Mouse (Mus musculus) ES-E14 (cell line): ENCODE measurements around the gene Olfr315. TPM values are rescaled to one million over a fixed set of nuclear protein-coding genes. Genes with fewer than 3 reads are reported as not detected.
"Not testable (repeated sequence)": the region's sequence is repeated elsewhere in the genome, so short reads cannot be mapped to it uniquely, and the experiment has no call there.

Experiments
- DNase-seq: peaks from one replicate; pipeline ENCODE4 v3.0.0-alpha.2; 2013; ENCODE audit warnings: low read depth, low spot score
- H3K27ac ChIP-seq: 2 replicates; pipeline ENCODE4 v1.5.1; 2012; ENCODE audit warnings: low read depth, mild to moderate bottlenecking, low read length, moderate library complexity, mixed read lengths; ENCODE audit not compliant: poor library complexity, insufficient read depth, severe bottlenecking
- H3K36me3 ChIP-seq: 2 replicates; pipeline ENCODE4 v1.6.1; 2012; ENCODE audit warnings: mild to moderate bottlenecking, low read length, moderate library complexity, mixed read lengths; ENCODE audit not compliant: control insufficient read depth, poor library complexity, insufficient read depth, severe bottlenecking
- H3K4me1 ChIP-seq, 2 experiments: fragments of 150-350 bp in 1 of 2; sonication (generic) in 1 of 2; 2 replicates each; pipeline ENCODE4 v1.6.1; 2012; ENCODE audit warnings: low read length in 2 of 2, mild to moderate bottlenecking in 1 of 2, mixed read lengths in 1 of 2; ENCODE audit not compliant: control insufficient read depth in 2 of 2, insufficient read depth in 2 of 2, poor library complexity in 1 of 2
- H3K4me3 ChIP-seq, 2 experiments: fragments of 150-350 bp in 1 of 2; sonication (generic) in 1 of 2; 2 replicates each; pipeline ENCODE4 v1.5.1; 2012; ENCODE audit warnings: low read length in 2 of 2, low read depth in 1 of 2, mild to moderate bottlenecking in 1 of 2, mixed read lengths in 1 of 2; ENCODE audit not compliant: insufficient read depth in 1 of 2, poor library complexity in 1 of 2, severe bottlenecking in 1 of 2
- H3K9ac ChIP-seq: 2 replicates; pipeline ENCODE4 v1.6.1; 2012; ENCODE audit warnings: low read depth, mild to moderate bottlenecking, low read length, mixed read lengths; ENCODE audit not compliant: poor library complexity, insufficient read depth, severe bottlenecking
- H3K9me3 ChIP-seq: fragments of 150-350 bp; sonication (generic); 2 replicates; pipeline ENCODE4 v1.6.1; 2012; ENCODE audit warnings: low read depth, mild to moderate bottlenecking, low read length; ENCODE audit not compliant: control insufficient read depth, insufficient read depth
- CHD2 ChIP-seq: IDR thresholded peaks from 2 replicates; pipeline ENCODE4 v1.6.1; 2014; ENCODE audit warnings: mild to moderate bottlenecking, low read depth, low read length, inconsistent platforms
- HCFC1 ChIP-seq: IDR thresholded peaks from 2 replicates; pipeline ENCODE4 v1.6.1; 2012; ENCODE audit warnings: low read length, inconsistent platforms, borderline replicate concordance; ENCODE audit not compliant: insufficient read depth
- MAFK ChIP-seq: IDR thresholded peaks from 2 replicates; pipeline ENCODE4 v1.6.1; 2014; ENCODE audit warnings: mild to moderate bottlenecking, low read depth, low read length, inconsistent platforms; ENCODE audit not compliant: insufficient read depth
- ZC3H11A ChIP-seq: IDR thresholded peaks from 2 replicates; pipeline ENCODE4 v1.6.1; 2012; ENCODE audit warnings: low read depth, mild to moderate bottlenecking, inconsistent platforms, low read length, borderline replicate concordance
- ZNF384 ChIP-seq: IDR thresholded peaks from 2 replicates; pipeline ENCODE4 v1.6.1; 2012; ENCODE audit warnings: low read depth, low read length, inconsistent platforms
- in situ Hi-C, 2 experiments: fragments of 600-800 bp; cut with MboI; formaldehyde crosslinking; loops; one replicate each; pipeline ENCODE4 v1.15.1; 2025; ENCODE audit warnings: low sequenced_read_pairs in 2 of 2, inconsistent platforms in 1 of 2; ENCODE audit not compliant: unreplicated experiment in 2 of 2
- total RNA-seq: library from RNA; depleted of rRNA; stranded (reverse); fragments of 300-350 nt; gene quantifications from 2 replicates; pipeline ENCODE4 v1.2.3, GENCODE M21; 2012

Gene Olfr315
- total RNA-seq, 1 experiment: not detected

GRCm38 (mm10) chr11:58738792-58739262, 34.2 kb upstream of the Olfr315 start, which contains the start of gene Olfr317:
Gene Olfr317, minus strand, starts transcription at chr11:58739212.
- H3K4me3 ChIP-seq: no peak within 1 kb of the TSS
- no peaks in the 10 kb centered on the region for H3K36me3 ChIP-seq
- no peaks in the 10 kb centered on the region for H3K9me3 ChIP-seq
- no peak for DNase-seq
- no peak within 1 kb of the TSS for H3K27ac ChIP-seq
- no peak for TF ChIP-seq ZC3H11A
- TF ChIP-seq MAFK: no peak
- TF ChIP-seq CHD2: no peak
- TF ChIP-seq HCFC1: no peak
- no peak for TF ChIP-seq ZNF384
- no peak within 1 kb of the TSS for H3K9ac ChIP-seq
- peaks cover 0 to 2% of the 10 kb centered on the region in 2 experiments; a peak in 1 of 4 replicates for H3K4me1 ChIP-seq
- in situ Hi-C loops: loop anchor here (10.0 kb wide), 1 partner anchor 74 kb away; no protein-coding TSS in a partner anchor

- H3K9me3 ChIP-seq, H3K9ac ChIP-seq, H3K4me3 ChIP-seq, H3K27ac ChIP-seq, H3K4me1 ChIP-seq, in situ Hi-C loops, DNase-seq, H3K36me3 ChIP-seq: not testable (repeated sequence)
Measured at GRCm38 (mm10) chr11:58751096-58751495, 21.9 kb upstream of the Olfr315 start.

DNA sequence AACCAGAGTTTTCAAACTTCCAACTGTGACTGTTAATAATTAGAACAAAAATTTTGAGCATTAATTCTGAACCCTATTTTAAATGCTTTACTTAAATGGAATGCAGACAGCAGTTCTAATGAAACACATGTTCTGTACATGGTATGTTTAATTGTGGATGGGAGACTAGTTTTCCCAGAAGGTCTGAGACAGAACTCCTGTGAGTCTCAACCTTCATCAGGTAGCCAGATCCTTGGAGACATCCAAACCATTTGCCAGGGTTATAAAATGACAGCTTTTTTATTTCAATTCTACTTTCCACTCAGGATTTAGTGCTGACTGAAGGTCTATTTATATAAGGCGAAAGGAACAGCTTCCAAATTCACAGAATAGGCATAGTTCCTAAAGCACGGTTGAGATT, 20.6 kb upstream of the Olfr315 start, which contains the start of gene Olfr316:
TSS of gene Olfr316 (plus strand) at position 301 of the 400 bp plus-strand sequence.
- Histone ChIP-seq H3K36me3 (no peaks in the 10 kb centered on the region), H3K4me1 (no peaks in the 10 kb centered on the region), H3K9me3 (no peaks in the 10 kb centered on the region), H3K9ac (no peak within 1 kb of the TSS), H3K27ac (no peak within 1 kb of the TSS), H3K4me3 (no peak within 1 kb of the TSS)
- no peak for DNase-seq
- in situ Hi-C loops: no loop called here
- TF ChIP-seq ZNF384: no peak
- TF ChIP-seq HCFC1: no peak
- TF ChIP-seq MAFK: no peak
- TF ChIP-seq ZC3H11A: no peak
- TF ChIP-seq CHD2: no peak

DNA sequence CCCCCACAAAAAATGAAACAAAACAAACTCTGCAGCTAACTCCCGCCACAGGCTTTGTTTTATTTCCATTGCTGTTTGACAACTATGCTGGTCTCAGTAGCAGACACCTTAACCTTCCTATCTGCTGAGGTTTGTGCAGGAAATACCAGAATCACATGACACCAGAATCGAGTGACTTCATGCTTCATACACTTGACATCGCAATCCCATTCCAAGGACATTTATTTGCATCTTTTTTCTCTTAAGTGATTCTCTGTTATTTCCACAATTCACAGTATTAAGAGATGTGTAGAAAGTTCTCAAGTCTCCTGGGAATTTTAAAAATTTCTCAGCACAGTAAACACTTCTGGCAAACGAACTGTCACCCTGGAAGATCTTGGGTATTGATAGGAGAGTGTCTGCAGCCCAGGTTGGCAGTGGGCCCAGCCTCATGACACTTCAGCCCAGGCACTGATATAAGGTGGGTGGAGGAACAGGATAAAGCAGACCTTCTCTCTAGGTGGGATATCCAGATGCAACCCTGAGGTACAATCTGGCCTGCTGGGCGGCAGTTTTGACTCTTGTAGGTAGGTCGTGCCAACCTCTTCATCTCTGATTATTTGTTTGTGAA, 9.6 kb downstream of the Olfr315 start, which contains the start of gene Olfr314:
TSS of gene Olfr314 (plus strand) at position 473 of the 610 bp plus-strand sequence.
- Histone ChIP-seq H3K4me1 (no peaks in the 10 kb centered on the region), H3K27ac (no peak within 1 kb of the TSS), H3K9me3 (no peaks in the 10 kb centered on the region), H3K36me3 (no peaks in the 10 kb centered on the region), H3K9ac (no peak within 1 kb of the TSS), H3K4me3 (no peak within 1 kb of the TSS)
- no peak for TF ChIP-seq ZNF384
- in situ Hi-C loops: no loop called here
- no peak for DNase-seq

DNA sequence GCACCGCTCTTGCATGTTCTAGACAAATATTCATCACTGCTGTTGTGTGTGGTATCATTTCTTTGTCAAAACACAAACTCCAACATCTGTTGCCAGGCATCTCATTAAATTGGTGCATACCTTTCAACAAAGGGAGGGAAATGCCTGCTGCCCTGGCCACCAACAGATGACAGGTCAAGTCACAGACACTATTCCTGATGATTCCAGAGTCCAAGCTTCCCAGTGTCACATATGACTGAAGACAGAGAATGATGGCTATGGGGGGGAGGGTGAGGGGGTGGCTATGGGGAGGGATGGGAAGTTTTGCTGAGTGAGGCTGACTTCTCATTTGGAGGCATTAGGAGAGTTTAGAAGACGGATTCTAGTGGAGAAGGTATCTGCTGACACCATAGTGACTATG, 11.2 kb downstream of the Olfr315 start:
- no peaks in the 10 kb centered on the region for H3K36me3 ChIP-seq
- H3K4me3 ChIP-seq: no peak overlapping the region
- no peaks in the 10 kb centered on the region for H3K9me3 ChIP-seq
- in situ Hi-C loops: no loop called here
- no peaks in the 10 kb centered on the region for H3K4me1 ChIP-seq
- no peak overlapping the region for H3K27ac ChIP-seq
- no peak for DNase-seq
- TF ChIP-seq HCFC1 (no peak), MAFK (no peak), CHD2 (no peak), ZC3H11A (no peak), ZNF384 (no peak)
- no peak overlapping the region for H3K9ac ChIP-seq
